Mouse (Mus musculus) megakaryocyte progenitor cell, adult 5-6 weeks (primary cell): ENCODE results near the gene Rasgef1b. TPM values are rescaled to one million over a fixed set of nuclear protein-coding genes. Genes with fewer than 3 reads are reported as not detected.

ENCODE experiments used
- ATAC-seq: replicated peaks from 2 replicates; pipeline ENCODE4 v1.8.0; 2016; ENCODE audit warnings: mild to moderate bottlenecking, moderate TSS enrichment, inconsistent platforms; ENCODE audit not compliant: poor library complexity
- total RNA-seq, 2 experiments: library from RNA; stranded (forward) in 1 of 2; stranded (reverse) in 1 of 2; fragments of 157-497, 149-512 nt in 1 of 2; fragments of 200-1000 nt in 1 of 2; gene quantifications; 2 replicates each; pipeline versions ENCODE4 v1.2.3 to v1.2.4; 2015 to 2017

Gene Rasgef1b
- total RNA-seq, 2 experiments from 2014 or later: 1.8 to 2.2 TPM

DNA sequence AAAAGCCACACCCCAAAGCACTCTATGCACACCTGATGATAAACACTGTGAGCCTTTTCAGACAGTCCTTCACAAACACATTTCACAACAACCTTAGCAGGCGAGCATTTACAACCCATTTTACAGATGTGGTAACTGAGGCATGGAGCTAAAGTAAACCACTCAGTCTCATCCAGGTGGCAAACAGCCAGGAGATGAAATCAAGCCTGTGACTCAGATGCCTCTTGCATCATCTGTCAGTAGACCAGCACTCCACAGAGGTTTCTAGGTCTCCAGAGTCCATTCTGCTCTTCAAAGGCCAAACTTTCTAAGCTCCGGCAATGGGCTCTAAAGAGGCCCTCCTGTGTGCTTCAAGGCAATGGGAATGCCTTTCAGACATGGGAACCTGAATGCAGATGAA is 396.8 kb downstream of the Rasgef1b start:
- ATAC-seq: no peak

GRCm38 (mm10) chr5:99329065-99329464 is 399.8 kb downstream of the Rasgef1b start:
- no peak for ATAC-seq

- ATAC-seq: peak; percentile 99
Observed at GRCm38 (mm10) chr5:99327019-99327418, 401.8 kb downstream of the Rasgef1b start.

DNA sequence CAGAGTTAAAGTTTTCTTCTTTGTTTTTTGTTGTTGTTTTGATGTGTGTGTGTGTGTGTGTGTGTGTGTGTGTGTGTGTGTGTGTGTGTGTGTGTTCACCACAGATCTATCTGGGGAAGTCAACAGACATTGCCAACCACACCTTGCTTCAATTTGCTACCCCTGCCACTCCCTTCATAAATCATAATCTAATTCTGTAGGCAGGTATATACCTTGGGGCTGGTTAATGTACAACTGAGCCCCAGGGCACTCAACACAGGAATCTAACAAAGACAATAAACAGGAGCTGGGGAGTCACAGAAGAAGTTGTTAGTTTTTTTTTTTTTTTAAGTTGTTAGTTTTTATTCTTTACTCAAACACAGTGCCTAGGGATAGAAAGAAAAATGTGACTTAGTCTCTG is 403.6 kb downstream of the Rasgef1b start:
- no peak for ATAC-seq

DNA sequence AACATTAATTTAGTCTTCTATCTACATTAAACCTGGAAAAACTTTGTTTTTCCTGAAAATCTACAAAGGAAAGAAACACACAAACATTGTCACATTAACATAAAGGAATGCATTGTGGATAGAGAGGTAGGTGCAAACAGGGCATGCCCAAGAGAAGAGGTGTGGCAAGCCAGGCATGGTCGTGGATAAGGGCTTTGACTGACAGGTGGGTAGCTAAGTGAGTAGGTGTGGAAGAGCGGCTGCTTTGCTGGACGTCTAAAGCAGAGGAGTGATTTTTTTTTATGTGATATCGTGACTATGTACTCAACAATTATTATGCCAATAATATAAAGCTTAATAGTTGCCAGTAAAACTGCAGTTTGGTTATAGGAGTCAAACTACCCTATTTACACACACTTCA is 408.1 kb downstream of the Rasgef1b start:
- no peak for ATAC-seq

- ATAC-seq: no peak
Observed at GRCm38 (mm10) chr5:99297939-99298338, 430.9 kb downstream of the Rasgef1b start.

- no peak for ATAC-seq
Observed at GRCm38 (mm10) chr5:99296348-99296747, 432.5 kb downstream of the Rasgef1b start.

DNA sequence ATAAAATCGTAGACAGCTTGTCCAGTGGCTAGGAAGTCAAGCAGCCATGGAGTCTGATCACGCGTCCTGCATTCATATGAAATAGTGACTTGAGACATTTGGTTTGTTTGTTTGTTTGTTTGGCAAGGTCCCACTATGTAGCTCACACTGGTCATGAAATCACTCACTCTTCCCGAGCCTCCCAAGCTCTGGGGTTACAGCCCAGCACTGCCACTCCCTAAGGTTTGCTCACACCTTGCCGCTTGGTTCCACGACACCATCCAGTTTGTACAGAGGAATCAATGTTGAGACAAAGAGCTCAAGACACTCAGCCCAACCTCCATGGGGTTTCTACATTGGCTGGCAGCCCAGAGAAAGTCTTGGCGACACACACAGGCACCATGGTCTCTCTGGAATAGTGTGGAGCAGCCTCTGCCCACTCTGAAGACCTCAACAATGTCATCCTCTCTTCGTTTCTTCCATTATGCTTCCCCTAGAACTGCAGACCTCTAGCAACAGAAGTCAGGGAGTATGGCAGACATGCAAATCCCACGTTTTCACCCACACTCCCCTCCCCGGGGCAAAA is 436.5 kb downstream of the Rasgef1b start:
- no peak for ATAC-seq

DNA sequence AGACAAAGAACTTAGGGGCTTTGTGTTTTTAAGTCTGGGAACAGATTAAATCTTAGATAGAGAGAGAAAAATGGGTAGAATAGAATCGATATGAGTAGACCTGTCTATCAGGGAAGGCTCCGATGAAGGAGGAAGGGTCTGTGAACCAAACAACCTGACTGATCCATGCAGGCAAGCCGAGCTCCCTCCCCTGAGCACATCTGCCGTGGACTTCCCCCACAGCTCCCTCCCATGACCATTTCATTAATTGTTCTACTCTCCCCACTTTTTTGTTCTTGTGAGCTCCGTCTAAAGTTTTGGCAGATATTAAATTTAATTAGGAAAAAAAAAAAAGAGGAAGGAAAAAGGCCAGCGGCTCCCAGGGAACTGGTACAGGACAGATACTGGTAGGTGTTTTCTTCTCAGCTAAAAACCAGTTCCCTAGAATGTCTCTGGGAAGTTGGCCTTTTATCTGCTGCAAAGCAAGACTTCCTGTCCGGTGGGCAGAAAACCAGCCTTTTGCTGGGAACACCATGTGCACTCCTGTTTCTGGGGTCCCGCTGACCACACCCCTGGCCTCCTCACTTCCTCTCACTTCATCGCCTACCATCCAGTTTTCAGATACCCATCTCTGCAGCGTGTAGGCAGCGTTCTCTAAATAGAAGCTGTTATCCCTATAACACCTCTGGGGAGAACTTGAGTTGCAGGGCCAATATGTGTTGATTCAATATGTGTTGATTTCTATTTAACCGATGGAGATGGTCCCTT is 437.6 kb downstream of the Rasgef1b start:
- ATAC-seq: peak; percentile 51

- no peak for ATAC-seq
Observed at GRCm38 (mm10) chr5:99288262-99288661, 440.6 kb downstream of the Rasgef1b start.

GRCm38 (mm10) chr5:99287647-99288185 is 441.1 kb downstream of the Rasgef1b start:
- no peak for ATAC-seq

- ATAC-seq: no peak
Observed at GRCm38 (mm10) chr5:99286575-99286974, 442.3 kb downstream of the Rasgef1b start.

- no peak for ATAC-seq
Observed at GRCm38 (mm10) chr5:99286024-99286423, 442.8 kb downstream of the Rasgef1b start.

- ATAC-seq: peak; percentile 56; the same call in 1 of the 2 replicates
Observed at GRCm38 (mm10) chr5:99284369-99284768, 444.5 kb downstream of the Rasgef1b start.

DNA sequence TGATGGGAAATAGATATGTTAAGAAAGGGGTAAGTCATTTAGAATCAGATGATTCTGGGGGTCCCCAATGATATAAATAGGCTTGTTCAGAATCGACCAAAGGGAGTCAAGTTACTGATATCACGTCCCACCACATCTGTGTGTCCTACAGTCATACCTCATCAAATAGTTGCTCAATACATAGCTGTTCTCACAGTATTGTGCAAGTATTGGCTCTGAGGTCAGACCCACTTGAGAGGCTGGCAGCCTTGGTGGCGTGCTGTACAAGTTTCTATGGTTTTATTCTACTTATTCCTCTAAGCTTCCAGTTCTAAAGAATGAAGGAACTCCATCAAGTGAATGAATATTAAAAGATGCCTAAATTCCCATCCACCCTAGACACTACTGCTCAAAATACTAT is 445.2 kb downstream of the Rasgef1b start:
- ATAC-seq: peak; percentile 86

DNA sequence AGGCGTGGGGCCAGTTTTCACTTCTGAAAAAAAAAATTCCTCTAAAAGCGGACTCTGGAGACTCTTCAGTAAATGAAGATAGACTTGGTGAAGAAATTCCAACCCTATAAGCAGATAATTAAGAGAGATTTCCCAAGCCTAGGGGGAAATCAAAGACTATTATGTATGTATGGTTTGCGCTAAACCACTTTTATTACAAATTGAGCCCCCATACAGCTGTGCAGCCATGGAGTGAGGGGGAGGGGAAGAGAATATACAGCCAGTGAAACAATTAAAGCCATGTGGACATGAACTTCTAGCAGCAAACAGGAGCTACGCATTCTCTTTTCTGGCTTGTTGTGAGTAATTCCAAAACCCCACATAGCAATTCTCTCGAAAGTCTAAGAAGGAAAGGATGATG is 448.3 kb downstream of the Rasgef1b start:
- no peak for ATAC-seq

DNA sequence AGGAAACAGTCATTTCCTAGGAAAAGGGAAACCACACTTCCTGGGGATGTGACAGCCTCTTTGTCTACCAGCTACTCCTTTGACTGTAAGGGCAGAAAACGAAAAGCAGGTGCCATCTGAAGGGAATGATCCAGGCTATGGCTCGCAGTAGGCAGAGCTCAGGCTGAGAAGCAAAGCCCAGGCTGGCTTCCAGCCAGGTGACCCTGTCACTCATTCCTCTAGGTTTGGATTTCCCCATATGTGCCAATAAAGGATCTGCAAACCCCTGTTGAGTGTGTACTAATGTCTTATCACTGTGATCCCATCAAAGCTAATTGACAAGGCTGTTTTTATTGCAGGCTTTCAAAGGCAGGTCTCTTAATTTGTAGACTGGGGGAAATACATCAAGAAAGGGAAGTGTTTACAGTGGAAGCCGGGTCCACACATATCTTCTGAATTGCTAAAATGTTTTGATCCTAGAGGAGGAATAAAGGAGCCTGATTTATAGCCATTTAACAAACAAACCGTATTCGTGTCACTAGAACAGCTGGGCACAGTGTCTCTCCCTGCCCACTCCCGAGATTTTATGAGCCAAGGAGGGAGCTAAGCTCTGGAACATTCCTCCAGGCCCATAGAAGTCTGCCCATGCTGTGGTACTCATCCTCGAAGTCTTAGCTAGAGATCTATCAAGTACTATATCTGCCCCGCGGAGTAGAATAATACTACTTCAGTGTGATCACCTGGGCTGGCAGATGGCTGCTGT is 449.7 kb downstream of the Rasgef1b start:
- ATAC-seq: no peak

DNA sequence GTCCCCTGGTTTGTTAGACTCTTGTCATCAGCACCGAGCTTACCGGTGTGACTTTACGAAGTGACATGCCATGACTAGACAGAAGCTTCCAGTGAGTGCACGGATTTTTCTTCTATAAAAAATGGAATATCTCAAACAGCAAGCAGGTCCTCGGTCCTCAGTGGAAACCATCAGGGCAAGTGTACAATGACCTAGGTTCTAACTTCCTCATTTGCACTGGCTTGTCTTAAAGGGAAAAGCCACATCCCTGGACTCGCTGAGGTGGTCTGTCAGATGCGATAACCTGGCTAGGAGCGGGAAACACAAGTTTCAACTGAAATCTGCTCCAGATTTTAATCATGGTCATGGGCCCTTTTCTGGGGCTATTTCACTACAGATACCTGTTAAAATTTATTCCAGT is 450.5 kb downstream of the Rasgef1b start:
- ATAC-seq: peak; percentile 86

DNA sequence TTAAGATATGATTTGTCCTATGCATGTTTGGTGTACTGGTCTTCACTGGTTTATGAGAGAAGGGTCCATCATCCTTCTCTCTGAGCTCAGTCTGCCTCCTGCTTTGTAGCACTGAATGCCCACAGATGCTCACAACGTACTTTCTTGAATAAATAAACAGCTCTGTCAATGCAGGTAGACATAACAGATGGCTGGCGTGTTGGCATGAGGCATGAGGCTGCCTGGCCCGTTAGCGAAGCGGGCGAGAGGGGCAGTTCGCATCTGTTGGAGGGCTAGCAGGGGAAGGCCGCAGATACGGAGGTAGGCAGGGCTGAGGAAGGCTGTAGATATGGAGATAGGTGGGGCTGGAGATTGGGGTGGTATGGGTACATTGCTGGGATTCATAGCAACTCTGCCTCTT is 451.3 kb downstream of the Rasgef1b start:
- ATAC-seq: no peak

GRCm38 (mm10) chr5:99274119-99274563 is 454.7 kb downstream of the Rasgef1b start:
- ATAC-seq: no peak

DNA sequence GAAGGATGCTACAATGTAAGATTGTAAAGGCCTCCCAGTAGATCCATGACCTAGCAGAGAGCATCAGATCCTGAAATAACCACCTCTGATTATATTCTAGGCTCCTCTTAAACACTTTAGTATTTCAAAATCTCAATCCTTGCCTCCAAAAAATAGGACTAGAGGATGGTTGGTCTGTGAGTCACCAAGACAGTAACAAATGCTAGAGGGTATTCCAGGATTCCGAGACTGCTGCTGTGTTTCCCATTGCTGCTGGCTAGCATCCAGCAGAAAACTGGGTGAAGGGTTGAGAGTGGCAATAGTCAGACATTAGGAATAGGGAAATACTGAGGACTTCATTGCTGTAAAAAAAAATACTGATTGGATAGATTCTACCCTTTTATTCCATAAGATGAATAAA is 457.3 kb downstream of the Rasgef1b start:
- no peak for ATAC-seq

- ATAC-seq: no peak
Observed at GRCm38 (mm10) chr5:99269131-99269530, 459.7 kb downstream of the Rasgef1b start.
